Mouse (Mus musculus) CH12.LX (cell line): ENCODE results near the gene Hltf.

Experiments
- CHD2 ChIP-seq: IDR thresholded peaks from 2 replicates; pipeline ENCODE4 v1.6.1; 2011; ENCODE audit warnings: low read length, improper control_type of control experiment
- CTCF ChIP-seq, 2 experiments: IDR thresholded peaks in 1 of 2; conservative IDR thresholded peaks in 1 of 2; 2 replicates each; pipeline ENCODE4 v1.5.1; 2011 to 2012; ENCODE audit warnings: low read depth in 2 of 2, low read length in 2 of 2, improper control_type of control experiment in 1 of 2, inconsistent platforms in 1 of 2, mild to moderate bottlenecking in 1 of 2, moderate library complexity in 1 of 2
- EP300 ChIP-seq: IDR thresholded peaks from 2 replicates; pipeline ENCODE4 v1.6.1; 2011; ENCODE audit warnings: low read length, improper control_type of control experiment
- SMC3 ChIP-seq: IDR thresholded peaks from 2 replicates; pipeline ENCODE4 v1.6.1; 2011; ENCODE audit warnings: low read depth, low read length, improper control_type of control experiment
- TBP ChIP-seq: conservative IDR thresholded peaks from 2 replicates; pipeline ENCODE4 v1.6.1; 2011; ENCODE audit warnings: low read depth, low read length, improper control_type of control experiment
- ZKSCAN1 ChIP-seq: IDR thresholded peaks from 2 replicates; pipeline ENCODE4 v1.6.1; 2012; ENCODE audit warnings: low read depth, inconsistent platforms, low read length, improper control_type of control experiment, borderline replicate concordance

GRCm38 (mm10) chr3:20132731-20133130, 75.1 kb downstream of the Hltf start:
- TF ChIP-seq EP300 (no peak), CHD2 (no peak), CTCF (conservative IDR thresholded peaks at IDR 0.05 in 1 of 2, IDR thresholded peaks at IDR 0.05 in 1 of 2; ENCODE audit: low read depth in 2 of 2, low read length in 2 of 2) (no peak), ZKSCAN1 (no peak), TBP (no peak), SMC3 (no peak)
